Mouse (Mus musculus) layer of hippocampus, adult 11-12 months (tissue): ENCODE data around the gene Rpl5.
"Not testable (repeated sequence)": the region's sequence is repeated elsewhere in the genome, so short reads cannot be mapped to it uniquely, and the experiment has no call there.

ENCODE experiments used
- DNase-seq: peaks from one replicate; pipeline ENCODE4 v3.0.0; 2022; ENCODE audit warnings: low spot score

The Rpl5 gene

GRCm38 (mm10) chr5:107900206-107901013 is at the start of gene Rpl5:
Gene Rpl5 (plus strand): TSS chr5:107900502.
- DNase-seq, result peak; percentile 98

- no peak for DNase-seq
These were observed 46.5 kb upstream of the Rpl5 start for GRCm38 (mm10) chr5:107853807-107854206.

- no peak for DNase-seq
These were observed 45.7 kb upstream of the Rpl5 start for GRCm38 (mm10) chr5:107854556-107854955.

GRCm38 (mm10) chr5:107855546-107855945 is 44.8 kb upstream of the Rpl5 start:
- no peak for DNase-seq

GRCm38 (mm10) chr5:107858963-107859362 is 41.3 kb upstream of the Rpl5 start:
- DNase-seq, result no peak

GRCm38 (mm10) chr5:107863971-107864370 is 36.3 kb upstream of the Rpl5 start:
- DNase-seq, result no peak

GRCm38 (mm10) chr5:107866127-107867126 is 33.9 kb upstream of the Rpl5 start:
- DNase-seq, result no peak

- DNase-seq, result peak; percentile 17
These were observed 32.1 kb upstream of the Rpl5 start for GRCm38 (mm10) chr5:107867970-107868904.

- DNase-seq, result peak; percentile 88
These were observed 31.3 kb upstream of the Rpl5 start for GRCm38 (mm10) chr5:107868905-107869424.

GRCm38 (mm10) chr5:107869701-107870100 is 30.6 kb upstream of the Rpl5 start:
- DNase-seq, result no peak

- no peak for DNase-seq
These were observed 27.0 kb upstream of the Rpl5 start for GRCm38 (mm10) chr5:107873330-107873729.

- no peak for DNase-seq
These were observed 26.4 kb upstream of the Rpl5 start for GRCm38 (mm10) chr5:107873886-107874302.

GRCm38 (mm10) chr5:107874561-107875260 is 25.6 kb upstream of the Rpl5 start, which contains the start of gene Evi5:
Gene Evi5 (minus strand): TSS chr5:107875107.
- no peak for DNase-seq

GRCm38 (mm10) chr5:107875261-107875611 is 25.1 kb upstream of the Rpl5 start:
- no peak for DNase-seq

GRCm38 (mm10) chr5:107877053-107877452 is 23.2 kb upstream of the Rpl5 start:
- DNase-seq, result no peak

- DNase-seq, result no peak
These were observed 19.6 kb upstream of the Rpl5 start for GRCm38 (mm10) chr5:107880710-107881109.

- no peak for DNase-seq
These were observed 10.1 kb upstream of the Rpl5 start for GRCm38 (mm10) chr5:107889994-107890888.

- not testable (repeated sequence) for DNase-seq
These were observed 8.8 kb upstream of the Rpl5 start for GRCm38 (mm10) chr5:107891515-107891914.

GRCm38 (mm10) chr5:107894676-107895075 is 5.6 kb upstream of the Rpl5 start:
- DNase-seq, result no peak

GRCm38 (mm10) chr5:107896265-107896664 is 4.0 kb upstream of the Rpl5 start:
- no peak for DNase-seq
